Mouse (Mus musculus) heart, embryonic 10.5 days (tissue): Measurements from ENCODE around the gene Cln6. TPM values are rescaled to one million over a fixed set of nuclear protein-coding genes. Genes with fewer than 3 reads are reported as not detected.

ENCODE experiments used
- DNase-seq: peaks from one replicate; pipeline ENCODE4 v3.0.0-alpha.2; 2017; ENCODE audit warnings: low spot score
- H3K27ac ChIP-seq: fragments of 300-500 bp; sonication (generic); 2 replicates; pipeline ENCODE4 v1.5.1; 2016; ENCODE audit warnings: mild to moderate bottlenecking
- H3K27me3 ChIP-seq: fragments of 300-500 bp; sonication (generic); 2 replicates; pipeline ENCODE4 v1.6.1; 2016; ENCODE audit warnings: mild to moderate bottlenecking; ENCODE audit not compliant: poor library complexity, insufficient read depth, severe bottlenecking
- H3K36me3 ChIP-seq: fragments of 300-500 bp; sonication (generic); 2 replicates; pipeline ENCODE4 v1.6.1; 2016; ENCODE audit warnings: mild to moderate bottlenecking, moderate library complexity
- H3K4me1 ChIP-seq: fragments of 300-500 bp; sonication (generic); 2 replicates; pipeline ENCODE4 v1.6.1; 2016; ENCODE audit warnings: mild to moderate bottlenecking
- H3K4me3 ChIP-seq: fragments of 300-500 bp; sonication (generic); 2 replicates; pipeline ENCODE4 v1.5.1; 2016; ENCODE audit warnings: mild to moderate bottlenecking, moderate library complexity
- H3K9me3 ChIP-seq: fragments of 300-500 bp; sonication (generic); 2 replicates; pipeline ENCODE4 v1.6.1; 2016; ENCODE audit warnings: mild to moderate bottlenecking, moderate library complexity
- WGBS: fragments of 180-500 bp; shearing (Covaris S2); methylation state at CpG from one replicate; pipeline ENCODE4 v1.1.7; 2016; 5-methylcytosine and 5-hydroxymethylcytosine counted together
- polyA plus RNA-seq: library from polyadenylated mRNA; unstranded; fragments of >200 nt; fragmentation: Nextera tagmentation; extraction: Ambion mirVana; gene quantifications from 2 replicates; pipeline ENCODE4 v1.2.1, GENCODE M21; 2016

Cln6 gene
- polyA plus RNA-seq, 1 experiment from 2014 or later = 17.7 TPM

GRCm38 (mm10) chr9:62870728-62871127 is 32.1 kb downstream of the Cln6 start:
- Histone ChIP-seq H3K4me3 (no peak overlapping the region), H3K27ac (no peak overlapping the region), H3K36me3 (no peaks in the 10 kb centered on the region), H3K4me1 (no peaks in the 10 kb centered on the region), H3K27me3 (no peaks in the 10 kb centered on the region), H3K9me3 (no peaks in the 10 kb centered on the region)
- no peak for DNase-seq

- 73% methylated on average over 7 of the region's 7 CpGs for WGBS
- H3K27me3 ChIP-seq = no peaks in the 10 kb centered on the region
- peaks cover 15% of the 10 kb centered on the region for H3K4me1 ChIP-seq
- H3K4me3 ChIP-seq = no peak overlapping the region
- no peak overlapping the region for H3K27ac ChIP-seq
- no peak for DNase-seq
- H3K9me3 ChIP-seq = no peaks in the 10 kb centered on the region
- peaks cover 16% of the 10 kb centered on the region for H3K36me3 ChIP-seq
Measured at GRCm38 (mm10) chr9:62876966-62877616, 38.5 kb downstream of the Cln6 start.

- DNase-seq = no peak
- H3K9me3 ChIP-seq = no peaks in the 10 kb centered on the region
- H3K4me1 ChIP-seq = peaks cover 15% of the 10 kb centered on the region
- H3K27me3 ChIP-seq = no peaks in the 10 kb centered on the region
- H3K4me3 ChIP-seq = no peak overlapping the region
- H3K36me3 ChIP-seq = peaks cover 22% of the 10 kb centered on the region
- WGBS = 77% methylated on average over 2 of the region's 2 CpGs
- H3K27ac ChIP-seq = no peak overlapping the region
Measured at GRCm38 (mm10) chr9:62877825-62878224, 39.2 kb downstream of the Cln6 start.

- peaks cover 15% of the 10 kb centered on the region for H3K4me1 ChIP-seq
- H3K27ac ChIP-seq = no peak overlapping the region
- H3K9me3 ChIP-seq = no peaks in the 10 kb centered on the region
- no peaks in the 10 kb centered on the region for H3K27me3 ChIP-seq
- H3K4me3 ChIP-seq = no peak overlapping the region
- 75% methylated on average over 12 of the region's 12 CpGs for WGBS
- peaks cover 53% of the 10 kb centered on the region for H3K36me3 ChIP-seq
- DNase-seq = no peak
Measured at GRCm38 (mm10) chr9:62881871-62882270, 43.3 kb downstream of the Cln6 start.

GRCm38 (mm10) chr9:62894486-62894885 is 55.9 kb downstream of the Cln6 start:
- Histone ChIP-seq H3K27me3 (no peaks in the 10 kb centered on the region), H3K9me3 (no peaks in the 10 kb centered on the region), H3K4me3 (no peak overlapping the region), H3K4me1 (no peaks in the 10 kb centered on the region; the same call in 1 of the 2 replicates), H3K27ac (no peak overlapping the region), H3K36me3 (peaks cover 52% of the 10 kb centered on the region)
- no peak for DNase-seq
- 70% methylated on average over 1 of the region's 1 CpGs for WGBS

Other genes starting within 250 kb of the Cln6 start
- 0.36 and 0.62 TPM in 2 replicates for gene Itga11, start 161.0 kb upstream of the Cln6 start, polyA plus RNA-seq
- gene Fem1b, start 26.9 kb upstream of the Cln6 start, polyA plus RNA-seq = 21.1 and 21.2 TPM in 2 replicates
- 0.31 and 0.94 TPM in 2 replicates for gene Calml4, start 19.3 kb downstream of the Cln6 start, polyA plus RNA-seq
- 40.8 and 43.8 TPM in 2 replicates for gene Pias1, start 149.1 kb downstream of the Cln6 start, polyA plus RNA-seq